Mouse (Mus musculus): ENCODE measurements at regions not wholly inside any gene's neighbourhood (a gene's known extent, or its start where the extent isn't known, plus 50 kb on each side); places are given as distances from the start of the nearest gene placed in this dataset.

- no peak for ATAC-seq (replicated peaks in 1 of 2; ENCODE audit: insufficient read depth in 1 of 2, low FRiP score in 2 of 2, low TSS enrichment in 1 of 2, low read depth in 1 of 2, poor library complexity in 2 of 2, severe bottlenecking in 2 of 2)
Measured at GRCm38 (mm10) chr10:102943156-102943555, 86.9 kb downstream of the Alx1 start.

GRCm38 (mm10) chr10:102940823-102941519 lies 89.0 kb downstream of the Alx1 start:
- ATAC-seq (replicated peaks in 1 of 2; ENCODE audit: insufficient read depth in 1 of 2, low FRiP score in 2 of 2, low TSS enrichment in 1 of 2, low read depth in 1 of 2, poor library complexity in 2 of 2, severe bottlenecking in 2 of 2), result no peak

- ATAC-seq (replicated peaks in 1 of 2; ENCODE audit: insufficient read depth in 1 of 2, low FRiP score in 2 of 2, low TSS enrichment in 1 of 2, low read depth in 1 of 2, poor library complexity in 2 of 2, severe bottlenecking in 2 of 2), result no peak; a peak in 1 of 4 replicates
Measured at GRCm38 (mm10) chr10:102931445-102931844, 98.6 kb downstream of the Alx1 start.

- peak; percentile 69 for ATAC-seq (replicated peaks in 1 of 2; ENCODE audit: insufficient read depth in 1 of 2, low FRiP score in 2 of 2, low TSS enrichment in 1 of 2, low read depth in 1 of 2, poor library complexity in 2 of 2, severe bottlenecking in 2 of 2)
Measured at GRCm38 (mm10) chr10:102928651-102929050, 101.4 kb downstream of the Alx1 start.

GRCm38 (mm10) chr10:102897368-102897767 lies 132.6 kb downstream of the Alx1 start:
- no peak for ATAC-seq (replicated peaks in 1 of 2; ENCODE audit: insufficient read depth in 1 of 2, low FRiP score in 2 of 2, low TSS enrichment in 1 of 2, low read depth in 1 of 2, poor library complexity in 2 of 2, severe bottlenecking in 2 of 2)

- no peak for ATAC-seq (replicated peaks in 1 of 2; ENCODE audit: insufficient read depth in 1 of 2, low FRiP score in 2 of 2, low TSS enrichment in 1 of 2, low read depth in 1 of 2, poor library complexity in 2 of 2, severe bottlenecking in 2 of 2)
Measured at GRCm38 (mm10) chr10:102895952-102896351, 134.1 kb downstream of the Alx1 start.

- ATAC-seq (replicated peaks in 1 of 2; ENCODE audit: insufficient read depth in 1 of 2, low FRiP score in 2 of 2, low TSS enrichment in 1 of 2, low read depth in 1 of 2, poor library complexity in 2 of 2, severe bottlenecking in 2 of 2), result no peak
Measured at GRCm38 (mm10) chr10:102892373-102892772, 137.6 kb downstream of the Alx1 start.

- no peak for ATAC-seq (replicated peaks in 1 of 2; ENCODE audit: insufficient read depth in 1 of 2, low FRiP score in 2 of 2, low TSS enrichment in 1 of 2, low read depth in 1 of 2, poor library complexity in 2 of 2, severe bottlenecking in 2 of 2)
Measured at GRCm38 (mm10) chr10:102889709-102890108, 140.3 kb downstream of the Alx1 start.

GRCm38 (mm10) chr10:102881824-102882438 lies 148.1 kb downstream of the Alx1 start:
- no peak for ATAC-seq (replicated peaks in 1 of 2; ENCODE audit: insufficient read depth in 1 of 2, low FRiP score in 2 of 2, low TSS enrichment in 1 of 2, low read depth in 1 of 2, poor library complexity in 2 of 2, severe bottlenecking in 2 of 2)

- ATAC-seq (replicated peaks in 1 of 2; ENCODE audit: insufficient read depth in 1 of 2, low FRiP score in 2 of 2, low TSS enrichment in 1 of 2, low read depth in 1 of 2, poor library complexity in 2 of 2, severe bottlenecking in 2 of 2), result peak; percentile 45 to 59; a peak in 3 of 4 replicates
Measured at GRCm38 (mm10) chr10:102878010-102878409, 152.0 kb downstream of the Alx1 start.

- no peak for ATAC-seq (replicated peaks in 1 of 2; ENCODE audit: insufficient read depth in 1 of 2, low FRiP score in 2 of 2, low TSS enrichment in 1 of 2, low read depth in 1 of 2, poor library complexity in 2 of 2, severe bottlenecking in 2 of 2)
Measured at GRCm38 (mm10) chr10:102876946-102877345, 153.1 kb downstream of the Alx1 start.

- no peak for ATAC-seq (replicated peaks in 1 of 2; ENCODE audit: insufficient read depth in 1 of 2, low FRiP score in 2 of 2, low TSS enrichment in 1 of 2, low read depth in 1 of 2, poor library complexity in 2 of 2, severe bottlenecking in 2 of 2)
Measured at GRCm38 (mm10) chr10:102866920-102867319, 163.1 kb downstream of the Alx1 start.

GRCm38 (mm10) chr10:102836567-102837224 lies 193.3 kb downstream of the Alx1 start:
- ATAC-seq (replicated peaks in 1 of 2; ENCODE audit: insufficient read depth in 1 of 2, low FRiP score in 2 of 2, low TSS enrichment in 1 of 2, low read depth in 1 of 2, poor library complexity in 2 of 2, severe bottlenecking in 2 of 2), result peak; percentile 67 to 72

GRCm38 (mm10) chr10:102835814-102836213 lies 194.2 kb downstream of the Alx1 start:
- no peak; a peak in 1 of 4 replicates for ATAC-seq (replicated peaks in 1 of 2; ENCODE audit: insufficient read depth in 1 of 2, low FRiP score in 2 of 2, low TSS enrichment in 1 of 2, low read depth in 1 of 2, poor library complexity in 2 of 2, severe bottlenecking in 2 of 2)

- no peak for ATAC-seq (replicated peaks in 1 of 2; ENCODE audit: insufficient read depth in 1 of 2, low FRiP score in 2 of 2, low TSS enrichment in 1 of 2, low read depth in 1 of 2, poor library complexity in 2 of 2, severe bottlenecking in 2 of 2)
Measured at GRCm38 (mm10) chr10:102829606-102830005, 200.4 kb downstream of the Alx1 start.

GRCm38 (mm10) chr10:102823434-102823833 lies 206.6 kb downstream of the Alx1 start:
- no peak; a peak in 1 of 4 replicates for ATAC-seq (replicated peaks in 1 of 2; ENCODE audit: insufficient read depth in 1 of 2, low FRiP score in 2 of 2, low TSS enrichment in 1 of 2, low read depth in 1 of 2, poor library complexity in 2 of 2, severe bottlenecking in 2 of 2)

- ATAC-seq (replicated peaks in 1 of 2; ENCODE audit: insufficient read depth in 1 of 2, low FRiP score in 2 of 2, low TSS enrichment in 1 of 2, low read depth in 1 of 2, poor library complexity in 2 of 2, severe bottlenecking in 2 of 2), result no peak
Measured at GRCm38 (mm10) chr10:102801391-102801790, 228.6 kb downstream of the Alx1 start.

GRCm38 (mm10) chr10:102779243-102779642 lies 250.8 kb downstream of the Alx1 start:
- no peak for ATAC-seq (replicated peaks in 1 of 2; ENCODE audit: insufficient read depth in 1 of 2, low FRiP score in 2 of 2, low TSS enrichment in 1 of 2, low read depth in 1 of 2, poor library complexity in 2 of 2, severe bottlenecking in 2 of 2)

Measured in hematopoietic stem cell, adult 5-6 weeks (primary cell).